Mouse (Mus musculus) telencephalon, adult 2 months (tissue): ENCODE results near the gene Zfp13.
A peak's percentile ranks its signal among the peaks of the same experiment; 100 is the strongest.
"Not testable (repeated sequence)": the region's sequence is repeated elsewhere in the genome, so short reads cannot be mapped to it uniquely, and the experiment has no call there.

Source experiments
- DNase-seq: peaks from one replicate; pipeline ENCODE4 v3.0.0-alpha.2; 2011; ENCODE audit warnings: low read depth, low spot score

The Zfp13 gene

DNA sequence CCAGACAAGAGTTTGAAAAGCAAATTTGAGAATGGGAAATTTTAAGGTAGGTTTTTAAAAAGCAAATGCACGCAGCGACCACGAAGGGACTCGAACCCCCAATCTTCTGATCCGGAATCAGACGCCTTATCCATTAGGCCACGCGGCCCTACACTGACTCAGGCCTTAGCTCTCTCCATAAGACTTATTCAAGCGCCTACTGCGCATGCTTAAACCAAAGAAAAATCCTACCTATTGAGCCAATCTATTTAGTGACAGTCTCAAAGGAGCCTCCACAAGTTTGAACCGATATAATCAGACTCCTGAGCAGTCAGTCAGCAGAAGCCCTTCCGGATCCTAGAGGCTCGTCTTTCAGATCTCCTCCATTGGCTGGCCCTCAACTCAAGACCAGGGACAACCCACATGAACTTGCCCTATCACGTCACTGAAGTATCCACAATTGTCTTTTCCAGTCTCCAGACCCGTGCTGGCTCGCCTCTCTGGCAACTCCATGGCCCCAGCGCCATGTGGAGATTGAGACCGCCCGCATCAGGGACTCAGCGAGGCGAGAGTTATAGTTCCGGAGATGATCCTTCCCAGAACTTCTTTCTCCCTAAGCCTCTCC, 49.0 kb downstream of the Zfp13 start:
- DNase-seq, result peak; percentile 89

GRCm38 (mm10) chr17:23549441-23549840, 49.8 kb downstream of the Zfp13 start:
- no peak for DNase-seq

DNA sequence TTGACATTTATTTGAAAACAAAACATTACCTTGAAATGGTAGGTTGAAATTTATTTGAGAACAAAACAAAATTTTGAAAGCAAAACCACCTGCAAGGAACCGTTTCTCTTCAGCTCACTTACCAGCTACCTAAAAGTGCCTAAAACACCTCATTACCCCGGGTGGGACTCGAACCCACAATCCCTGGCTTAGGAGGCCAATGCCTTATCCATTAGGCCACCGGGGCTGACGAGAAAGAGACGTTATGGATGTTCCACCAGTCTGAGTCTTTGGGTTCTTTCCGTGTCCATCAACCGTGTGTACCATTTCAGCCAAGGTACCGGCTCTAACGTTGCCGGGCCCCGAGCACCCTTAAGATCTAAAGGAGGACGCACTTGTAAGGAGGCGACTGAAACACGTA, 50.7 kb downstream of the Zfp13 start:
- no peak for DNase-seq

- no peak for DNase-seq
Observed at GRCm38 (mm10) chr17:23547681-23548443, 51.4 kb downstream of the Zfp13 start.

DNA sequence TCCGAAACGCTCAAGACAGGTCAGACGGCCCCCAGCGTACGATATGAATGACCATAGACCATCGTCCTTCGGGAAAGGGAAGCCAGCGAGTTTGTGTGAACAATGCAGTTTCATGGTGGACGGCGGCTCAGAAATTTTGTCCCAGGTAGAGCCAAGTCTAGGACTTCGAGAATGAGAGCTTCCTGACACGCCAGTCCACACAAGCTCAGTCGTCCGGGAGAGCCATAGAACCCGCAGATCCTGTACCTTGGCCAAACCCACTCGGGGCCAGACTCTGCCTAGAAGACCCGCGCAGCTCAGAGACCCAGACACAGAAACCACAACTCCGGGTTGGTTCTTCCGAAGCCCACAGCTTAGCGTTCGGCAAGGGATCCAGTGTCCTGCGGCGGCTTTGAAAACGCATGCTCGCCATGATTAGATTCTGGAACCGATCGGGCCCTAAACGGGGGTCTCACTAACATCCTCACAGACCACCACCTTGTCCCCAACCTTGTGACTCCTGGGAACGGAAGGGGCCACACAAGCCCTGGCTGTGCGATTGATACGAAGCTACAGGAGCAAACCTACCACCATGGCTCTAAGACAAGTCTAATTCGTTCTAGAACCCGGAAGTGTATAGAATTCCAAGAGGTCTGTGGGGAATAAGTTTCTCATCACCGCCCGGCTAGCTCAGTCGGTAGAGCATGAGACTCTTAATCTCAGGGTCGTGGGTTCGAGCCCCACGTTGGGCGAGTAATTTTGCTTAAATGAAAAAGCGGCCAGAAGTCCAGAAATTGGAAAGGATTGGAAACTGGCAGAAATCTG, 52.4 kb downstream of the Zfp13 start:
- DNase-seq, result no peak

- DNase-seq, result no peak
Observed at GRCm38 (mm10) chr17:23546333-23546701, 53.0 kb downstream of the Zfp13 start.

- DNase-seq, result no peak
Observed at GRCm38 (mm10) chr17:23545841-23546240, 53.4 kb downstream of the Zfp13 start.

- DNase-seq, result no peak
Observed at GRCm38 (mm10) chr17:23544766-23545165, 54.5 kb downstream of the Zfp13 start.

GRCm38 (mm10) chr17:23543983-23544382, 55.3 kb downstream of the Zfp13 start:
- DNase-seq, result no peak

- DNase-seq, result no peak
Observed at GRCm38 (mm10) chr17:23543325-23543724, 56.0 kb downstream of the Zfp13 start.

DNA sequence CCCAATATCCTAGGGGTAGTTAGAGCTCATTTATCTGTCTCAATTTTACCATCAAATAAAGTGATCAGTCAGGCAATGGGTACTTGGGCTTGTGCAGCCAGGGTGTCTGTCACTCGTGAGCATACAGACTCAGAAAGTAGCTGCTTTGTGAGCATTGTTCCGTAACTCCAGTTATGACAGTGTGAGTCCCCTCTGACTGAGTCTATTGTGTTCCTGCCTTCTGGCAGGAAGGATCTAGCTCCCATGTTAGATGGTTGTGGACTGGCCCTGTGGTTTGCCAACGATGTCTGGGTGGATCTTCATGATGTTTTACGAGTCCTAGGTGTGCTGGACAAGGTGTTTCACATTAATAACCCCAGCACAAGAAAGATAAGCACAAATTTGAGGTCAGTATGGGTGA, 56.5 kb downstream of the Zfp13 start:
- no peak for DNase-seq

GRCm38 (mm10) chr17:23542004-23542720, 57.1 kb downstream of the Zfp13 start:
- DNase-seq, result no peak

DNA sequence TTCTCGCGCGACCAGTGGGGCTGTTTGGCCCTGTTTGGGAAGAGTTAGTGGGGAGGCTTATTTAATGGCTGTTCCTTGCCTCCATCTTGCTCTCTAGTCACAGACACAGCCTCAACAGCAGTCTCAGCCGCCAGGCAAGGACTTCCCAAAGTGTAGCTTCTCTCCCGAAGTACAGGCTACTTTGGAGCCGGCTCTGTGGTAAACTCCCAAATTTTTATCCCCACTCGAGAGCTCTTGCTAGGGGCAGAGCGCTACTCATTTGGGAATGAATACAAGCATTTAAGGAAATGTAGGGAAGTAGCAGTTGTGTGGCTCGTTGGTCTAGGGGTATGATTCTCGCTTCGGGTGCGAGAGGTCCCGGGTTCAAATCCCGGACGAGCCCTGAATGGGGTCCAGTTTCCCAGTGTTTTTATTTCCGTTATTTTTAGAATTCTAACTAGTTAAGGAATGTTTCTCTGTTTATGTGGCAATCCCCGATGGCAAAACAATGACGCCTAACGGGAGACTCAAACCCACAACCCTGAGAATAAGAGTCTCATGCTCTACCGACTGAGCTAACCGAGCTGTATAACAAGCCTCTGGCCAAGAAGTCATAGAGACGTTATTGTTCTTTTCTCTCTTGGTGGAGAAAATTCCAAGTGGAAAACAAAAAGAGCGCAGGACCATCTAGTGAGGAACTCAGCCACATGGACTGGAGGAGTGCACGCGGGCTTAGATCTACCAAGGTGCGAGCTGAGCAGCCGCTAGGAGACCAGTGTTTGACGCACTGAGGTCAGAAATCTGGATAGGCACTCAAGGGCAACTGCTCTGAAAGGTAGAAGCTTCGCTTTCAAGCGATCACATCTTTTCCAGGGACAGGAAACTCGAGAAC, 58.4 kb downstream of the Zfp13 start:
- no peak for DNase-seq

DNA sequence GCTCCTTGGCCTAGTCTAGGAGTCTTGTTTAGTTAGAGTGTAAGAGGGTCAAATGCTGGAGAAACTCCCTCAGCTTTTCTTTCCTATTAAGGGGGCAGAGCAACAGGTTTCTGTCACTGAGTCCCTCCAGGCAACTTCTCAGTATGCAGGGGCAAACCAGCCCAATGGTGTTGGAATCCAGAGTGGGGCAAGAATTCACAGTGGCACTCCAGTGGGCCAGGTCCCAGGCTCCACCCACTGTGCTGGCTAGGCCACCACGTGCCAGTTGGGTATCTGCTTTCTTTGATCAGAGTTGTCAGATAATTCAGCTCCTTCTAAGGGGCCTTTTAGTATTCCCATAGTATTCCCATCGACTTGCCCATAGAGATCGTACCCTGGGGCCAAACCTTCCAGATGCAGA, 59.2 kb downstream of the Zfp13 start:
- DNase-seq, result no peak

- no peak for DNase-seq
Observed at GRCm38 (mm10) chr17:23539608-23540007, 59.7 kb downstream of the Zfp13 start.

DNA sequence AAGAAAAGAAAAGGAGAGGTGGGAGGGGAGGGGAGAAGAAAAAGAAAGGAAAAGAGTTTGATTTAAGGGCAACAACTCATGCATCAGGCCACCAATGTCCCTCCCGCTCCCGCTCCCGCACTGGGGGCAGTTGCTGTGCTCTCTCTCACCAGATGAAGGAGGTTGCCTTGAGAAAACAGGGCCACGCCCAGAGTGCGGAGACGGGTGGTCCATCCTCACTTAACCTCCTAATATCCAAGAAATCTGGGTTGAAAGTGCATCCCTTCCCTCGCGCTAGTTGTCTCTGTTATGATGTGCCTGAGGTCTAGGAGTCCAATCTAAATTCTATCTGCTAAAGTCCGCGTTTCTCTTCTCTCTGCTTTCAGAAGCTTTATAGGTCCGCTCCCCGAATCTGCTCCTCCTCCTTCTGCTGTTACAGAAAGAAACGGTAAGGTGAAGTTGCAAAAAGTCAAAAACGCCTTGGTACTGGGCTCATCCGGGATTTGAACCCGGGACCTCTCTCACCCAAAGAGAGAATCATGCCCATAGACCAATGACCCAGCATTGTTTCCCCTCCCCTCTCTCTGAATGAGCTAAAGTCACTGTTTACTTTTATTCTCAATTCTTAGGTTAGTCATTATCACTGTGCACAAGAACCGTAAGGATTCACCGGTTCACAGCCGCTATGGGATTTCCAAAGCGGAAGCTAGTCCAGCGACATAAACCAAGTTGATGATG, 60.8 kb downstream of the Zfp13 start:
- no peak for DNase-seq

GRCm38 (mm10) chr17:23537554-23538255, 61.6 kb downstream of the Zfp13 start:
- no peak for DNase-seq

DNA sequence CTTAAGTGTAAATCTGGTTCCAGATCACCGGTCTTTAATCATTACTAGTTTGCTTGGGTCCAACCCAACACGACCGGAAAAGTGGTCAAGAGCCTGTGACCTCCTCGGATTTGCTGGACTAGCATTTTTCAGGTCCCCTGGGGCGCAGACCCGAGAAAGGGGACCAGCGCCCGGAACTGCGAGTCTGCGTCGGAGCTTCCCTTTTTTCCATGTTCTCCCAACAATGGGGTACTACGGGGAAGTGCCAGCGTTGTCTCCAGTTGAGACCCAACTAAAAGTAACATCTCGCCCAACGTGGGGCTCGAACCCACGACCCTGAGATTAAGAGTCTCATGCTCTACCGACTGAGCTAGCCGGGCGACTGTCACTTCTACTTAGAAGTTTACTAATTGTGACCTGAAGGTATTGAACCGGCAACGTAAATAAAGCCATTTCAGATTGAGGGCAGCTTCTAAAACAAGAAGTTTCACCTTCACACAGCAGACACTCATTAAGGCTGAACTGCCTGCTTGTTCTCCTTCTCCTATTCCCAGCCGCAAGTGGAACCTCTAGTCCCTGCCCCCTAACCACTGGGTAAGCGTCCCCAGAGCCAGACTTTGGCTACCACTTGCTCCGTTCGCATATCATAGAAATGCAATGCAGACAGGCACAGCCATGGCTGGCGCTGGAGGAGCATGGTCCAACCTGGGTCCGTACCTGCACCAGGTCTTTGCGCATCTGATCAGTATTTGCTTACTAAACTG, 64.1 kb downstream of the Zfp13 start:
- DNase-seq, result not testable (repeated sequence)
